Mouse (Mus musculus): ENCODE measurements at regions not wholly inside any gene's neighbourhood (a gene's known extent, or its start where the extent isn't known, plus 50 kb on each side); places are given as distances from the start of the nearest gene placed in this dataset.

DNA sequence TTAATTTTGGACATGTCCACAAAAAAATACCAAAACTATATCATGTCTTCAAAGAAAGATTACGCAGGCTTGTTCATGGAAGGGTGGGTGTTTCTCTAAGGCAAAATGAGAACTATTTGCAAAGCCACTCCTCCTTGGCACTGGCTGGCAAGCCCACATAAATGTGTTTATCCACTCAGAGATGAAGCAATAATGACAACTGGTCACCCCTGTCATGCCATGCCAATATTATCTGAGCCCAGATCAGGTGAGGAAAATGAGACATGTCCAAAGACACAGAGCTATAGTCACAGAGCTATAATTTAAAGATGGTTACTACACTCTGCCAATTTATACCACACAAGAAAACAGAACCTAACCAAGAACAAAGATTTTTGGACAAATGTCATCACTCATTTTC lies 227.0 kb upstream of the Zfp703 start:
- TF ChIP-seq EP300 (IDR thresholded peaks at IDR 0.05; ENCODE audit: low read depth): no peak
- TF ChIP-seq CTCF (IDR thresholded peaks at IDR 0.05; ENCODE audit: low read depth): no peak
